Mouse (Mus musculus): Measurements from ENCODE around the gene Usp2. TPM values are rescaled to one million over a fixed set of nuclear protein-coding genes. Genes with fewer than 3 reads are reported as not detected.
A peak's percentile ranks its signal among the peaks of the same experiment; 100 is the strongest.

Usp2 gene
- polyA plus RNA-seq, 1 experiment from 2014 or later: 12.7 TPM

- Histone ChIP-seq H3K4me1 (ENCODE audit: control insufficient read depth, insufficient read depth, low read length) (no peaks in the 10 kb centered on the region; the same call in 1 of the 2 replicates), H3K27me3 (ENCODE audit: control insufficient read depth, insufficient read depth, low read length) (peaks cover 13% of the 10 kb centered on the region), H3K9me3 (replicated peaks; ENCODE audit: control insufficient read depth, low read length) (no peaks in the 10 kb centered on the region), H3K36me3 (replicated peaks; ENCODE audit: control insufficient read depth, insufficient read depth, low read depth, low read length) (no peaks in the 10 kb centered on the region), H3K4me3 (ENCODE audit: low read depth, low read length) (no peak overlapping the region), H3K4me2 (ENCODE audit: low read depth, low read length) (no peak overlapping the region), H3K27ac (replicated peaks; ENCODE audit: low read depth, low read length) (no peak overlapping the region), H3K9ac (replicated peaks; ENCODE audit: low read length) (no peak overlapping the region)
- DNase-seq (ENCODE audit: low spot score) (no peak), ATAC-seq (replicated peaks; ENCODE audit: insufficient number of reproducible peaks, low FRiP score, low TSS enrichment, low read depth) (no peak)
- WGBS: 77% methylated on average over 15 of the region's 15 CpGs
These were observed 18.1 kb upstream of the Usp2 start for GRCm38 (mm10) chr9:44048541-44049380.

- ATAC-seq (replicated peaks; ENCODE audit: insufficient number of reproducible peaks, low FRiP score, low TSS enrichment, low read depth) (no peak), DNase-seq (ENCODE audit: low spot score) (no peak)
- Histone ChIP-seq H3K9me3 (replicated peaks; ENCODE audit: control insufficient read depth, low read length) (no peaks in the 10 kb centered on the region), H3K9ac (replicated peaks; ENCODE audit: low read length) (no peak overlapping the region), H3K36me3 (replicated peaks; ENCODE audit: control insufficient read depth, insufficient read depth, low read depth, low read length) (no peaks in the 10 kb centered on the region), H3K27me3 (ENCODE audit: control insufficient read depth, insufficient read depth, low read length) (peaks cover 5% of the 10 kb centered on the region; the same call in 1 of the 2 replicates), H3K27ac (replicated peaks; ENCODE audit: low read depth, low read length) (no peak overlapping the region), H3K4me2 (ENCODE audit: low read depth, low read length) (no peak overlapping the region), H3K4me3 (ENCODE audit: low read depth, low read length) (no peak overlapping the region), H3K4me1 (ENCODE audit: control insufficient read depth, insufficient read depth, low read length) (no peaks in the 10 kb centered on the region; the same call in 1 of the 2 replicates)
- 82% methylated on average over 8 of the region's 8 CpGs for WGBS
These were observed 17.2 kb upstream of the Usp2 start for GRCm38 (mm10) chr9:44049381-44050165.

- Histone ChIP-seq H3K4me1 (ENCODE audit: control insufficient read depth, insufficient read depth, low read length) (no peaks in the 10 kb centered on the region), H3K4me2 (ENCODE audit: low read depth, low read length) (no peak overlapping the region), H3K36me3 (replicated peaks; ENCODE audit: control insufficient read depth, insufficient read depth, low read depth, low read length) (no peaks in the 10 kb centered on the region), H3K9me3 (replicated peaks; ENCODE audit: control insufficient read depth, low read length) (no peaks in the 10 kb centered on the region), H3K9ac (replicated peaks; ENCODE audit: low read length) (no peak overlapping the region), H3K27ac (replicated peaks; ENCODE audit: low read depth, low read length) (no peak overlapping the region), H3K27me3 (ENCODE audit: control insufficient read depth, insufficient read depth, low read length) (no peaks in the 10 kb centered on the region), H3K4me3 (ENCODE audit: low read depth, low read length) (no peak overlapping the region)
- WGBS: 64% methylated on average over 3 of the region's 3 CpGs
- ATAC-seq (replicated peaks; ENCODE audit: insufficient number of reproducible peaks, low FRiP score, low TSS enrichment, low read depth) (no peak), DNase-seq (ENCODE audit: low spot score) (no peak)
These were observed 14.0 kb upstream of the Usp2 start for GRCm38 (mm10) chr9:44052855-44053254.

DNA sequence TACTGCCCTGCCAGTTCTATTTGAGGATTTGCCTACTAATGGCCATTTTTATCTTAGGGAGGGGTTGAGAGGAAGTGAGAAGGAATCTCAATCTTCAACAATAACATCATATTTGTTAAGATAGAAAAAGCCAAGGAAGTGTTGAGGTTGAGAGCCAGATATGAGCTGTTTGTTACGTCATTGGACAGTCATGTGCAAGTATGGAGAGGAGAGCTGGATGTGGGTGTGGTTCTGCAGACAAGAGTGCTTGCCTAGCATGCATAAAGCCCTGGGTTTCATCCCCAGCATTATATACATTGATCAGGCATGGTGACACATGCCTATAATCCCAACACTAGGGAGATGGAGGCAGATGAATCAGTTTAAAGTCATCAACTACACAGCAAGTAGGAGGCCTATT lies 12.9 kb upstream of the Usp2 start:
- ATAC-seq (replicated peaks; ENCODE audit: insufficient number of reproducible peaks, low FRiP score, low TSS enrichment, low read depth) (no peak), DNase-seq (ENCODE audit: low spot score) (no peak)
- no peak overlapping the region for H3K4me3 ChIP-seq (ENCODE audit: low read depth, low read length)
- no peaks in the 10 kb centered on the region for H3K4me1 ChIP-seq (ENCODE audit: control insufficient read depth, insufficient read depth, low read length)
- no peaks in the 10 kb centered on the region for H3K9me3 ChIP-seq (replicated peaks; ENCODE audit: control insufficient read depth, low read length)
- H3K4me2 ChIP-seq (ENCODE audit: low read depth, low read length): no peak overlapping the region
- no peaks in the 10 kb centered on the region for H3K36me3 ChIP-seq (replicated peaks; ENCODE audit: control insufficient read depth, insufficient read depth, low read depth, low read length)
- no peak overlapping the region for H3K9ac ChIP-seq (replicated peaks; ENCODE audit: low read length)
- no peaks in the 10 kb centered on the region for H3K27me3 ChIP-seq (ENCODE audit: control insufficient read depth, insufficient read depth, low read length)
- 77% methylated on average over 1 of the region's 1 CpGs for WGBS
- no peak overlapping the region for H3K27ac ChIP-seq (replicated peaks; ENCODE audit: low read depth, low read length)

- Histone ChIP-seq H3K27me3 (ENCODE audit: control insufficient read depth, insufficient read depth, low read length) (no peaks in the 10 kb centered on the region), H3K9me3 (replicated peaks; ENCODE audit: control insufficient read depth, low read length) (no peaks in the 10 kb centered on the region), H3K9ac (replicated peaks; ENCODE audit: low read length) (no peak overlapping the region), H3K4me2 (ENCODE audit: low read depth, low read length) (no peak overlapping the region), H3K4me1 (ENCODE audit: control insufficient read depth, insufficient read depth, low read length) (no peaks in the 10 kb centered on the region), H3K36me3 (replicated peaks; ENCODE audit: control insufficient read depth, insufficient read depth, low read depth, low read length) (no peaks in the 10 kb centered on the region), H3K27ac (replicated peaks; ENCODE audit: low read depth, low read length) (no peak overlapping the region), H3K4me3 (ENCODE audit: low read depth, low read length) (no peak overlapping the region)
- DNase-seq (ENCODE audit: low spot score): no peak
- ATAC-seq (replicated peaks; ENCODE audit: insufficient number of reproducible peaks, low FRiP score, low TSS enrichment, low read depth): no peak
- 86% methylated on average over 6 of the region's 6 CpGs for WGBS
These were observed 8.2 kb upstream of the Usp2 start for GRCm38 (mm10) chr9:44058606-44059005.

DNA sequence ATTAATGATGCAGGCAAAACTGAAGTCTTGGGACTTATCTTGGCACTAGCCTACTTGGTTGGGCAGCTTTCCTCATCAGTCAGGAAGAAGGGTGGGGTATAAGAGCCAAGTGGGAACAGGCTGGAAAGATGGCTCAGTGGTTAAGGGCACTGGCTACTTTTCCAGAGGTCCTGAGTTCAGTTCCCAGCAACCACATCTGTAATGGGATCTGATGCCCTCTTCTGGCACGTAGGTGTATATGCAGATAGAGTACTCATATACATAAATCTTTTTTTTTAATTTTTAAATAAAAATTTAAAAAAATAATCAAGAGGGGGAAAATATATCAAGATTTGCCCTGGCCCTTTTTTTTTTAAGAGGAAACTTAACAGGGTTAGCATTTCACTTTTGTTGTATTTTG lies 1.6 kb upstream of the Usp2 start:
- Histone ChIP-seq H3K27ac (replicated peaks; ENCODE audit: low read depth, low read length) (no peak overlapping the region), H3K9ac (replicated peaks; ENCODE audit: low read length) (no peak overlapping the region), H3K9me3 (replicated peaks; ENCODE audit: control insufficient read depth, low read length) (no peaks in the 10 kb centered on the region), H3K4me1 (ENCODE audit: control insufficient read depth, insufficient read depth, low read length) (no peaks in the 10 kb centered on the region), H3K4me3 (ENCODE audit: low read depth, low read length) (no peak overlapping the region), H3K27me3 (ENCODE audit: control insufficient read depth, insufficient read depth, low read length) (no peaks in the 10 kb centered on the region), H3K36me3 (replicated peaks; ENCODE audit: control insufficient read depth, insufficient read depth, low read depth, low read length) (no peaks in the 10 kb centered on the region), H3K4me2 (ENCODE audit: low read depth, low read length) (no peak overlapping the region)
- DNase-seq (ENCODE audit: low spot score) (no peak), ATAC-seq (replicated peaks; ENCODE audit: insufficient number of reproducible peaks, low FRiP score, low TSS enrichment, low read depth) (no peak)
- 42% methylated on average over 1 of the region's 1 CpGs for WGBS

- Histone ChIP-seq H3K4me3 (ENCODE audit: low read depth, low read length) (peak overlapping the region; percentile 48), H3K4me1 (ENCODE audit: control insufficient read depth, insufficient read depth, low read length) (peaks cover 9% of the 10 kb centered on the region; the same call in 1 of the 2 replicates), H3K36me3 (replicated peaks; ENCODE audit: control insufficient read depth, insufficient read depth, low read depth, low read length) (no peaks in the 10 kb centered on the region), H3K9me3 (replicated peaks; ENCODE audit: control insufficient read depth, low read length) (no peaks in the 10 kb centered on the region), H3K9ac (replicated peaks; ENCODE audit: low read length) (peak overlapping the region; percentile 46), H3K4me2 (ENCODE audit: low read depth, low read length) (peak overlapping the region; percentile 83), H3K27me3 (ENCODE audit: control insufficient read depth, insufficient read depth, low read length) (no peaks in the 10 kb centered on the region), H3K27ac (replicated peaks; ENCODE audit: low read depth, low read length) (no peak overlapping the region)
- WGBS: 7% methylated on average over 15 of the region's 15 CpGs
- ATAC-seq (replicated peaks; ENCODE audit: insufficient number of reproducible peaks, low FRiP score, low TSS enrichment, low read depth): 0 out of 2 replicates have a peak, but pooled peaks have one; percentile 5
- DNase-seq (ENCODE audit: low spot score): no peak
These were observed 579 bp downstream of the Usp2 start for GRCm38 (mm10) chr9:44067241-44067959.
